Mouse (Mus musculus) adrenal gland, adult 18-20 months (tissue): Measurements from ENCODE around the gene Gm7324. TPM values are rescaled to one million over a fixed set of nuclear protein-coding genes. Genes with fewer than 3 reads are reported as not detected.
"Not testable (repeated sequence)": the region's sequence is repeated elsewhere in the genome, so short reads cannot be mapped to it uniquely, and the experiment has no call there.

Experiments
- DNase-seq, 2 experiments: peaks; one replicate each; pipeline ENCODE4 v3.0.0; 2021 to 2022; ENCODE audit warnings: low spot score in 2 of 2
- long read RNA-seq, 2 experiments: library from polyadenylated mRNA; stranded (forward); transcript quantifications; one replicate each; pipeline ENCODE4 v2.0.0; 2021
- total RNA-seq, 2 experiments: library from RNA; stranded (reverse); gene quantifications; 1 replicate in 1 of 2; 2 replicates in 1 of 2; pipeline ENCODE4 v1.2.3; 2021

The Gm7324 gene
- total RNA-seq: 1 to 10 TPM; 1.3 to 1.5 TPM
- long read RNA-seq, experiment 1: 0 reads
- long read RNA-seq, experiment 2: 0 reads

- DNase-seq: not testable (repeated sequence)
Measured at GRCm38 (mm10) chr14:43697621-43698020, at the start of gene Gm7324. Gene Gm7324 (plus strand): TSS chr14:43697828.

- DNase-seq: not testable (repeated sequence)
Measured at GRCm38 (mm10) chr14:43677099-43677498, 20.5 kb upstream of the Gm7324 start, which contains the start of gene Gm8165. Gene Gm8165 (minus strand): TSS chr14:43677199.

DNA sequence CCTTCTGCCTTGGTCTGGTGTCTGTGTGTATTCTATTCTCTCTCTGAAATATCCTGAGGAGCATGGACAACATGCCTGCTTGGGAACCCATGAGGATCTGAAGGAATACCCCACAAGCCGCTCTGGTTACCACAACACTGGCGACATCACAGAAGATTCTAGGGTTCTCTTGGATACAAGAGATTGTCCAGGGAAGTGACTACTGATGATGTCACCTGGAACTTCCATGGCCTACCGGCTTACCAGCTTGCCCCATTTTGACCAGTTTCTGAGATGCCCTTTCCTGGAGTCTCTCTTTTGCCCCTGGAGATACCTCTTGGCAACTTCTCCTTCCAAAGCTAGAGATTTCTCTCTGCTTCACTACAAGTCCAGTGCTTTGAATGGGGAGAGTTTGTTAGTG is 29.8 kb downstream of the Gm7324 start, which contains the start of gene Gm16506:
Gene Gm16506, minus strand, starts transcription at position 101 of the 400 bp plus-strand sequence.
- not testable (repeated sequence) for DNase-seq

DNA sequence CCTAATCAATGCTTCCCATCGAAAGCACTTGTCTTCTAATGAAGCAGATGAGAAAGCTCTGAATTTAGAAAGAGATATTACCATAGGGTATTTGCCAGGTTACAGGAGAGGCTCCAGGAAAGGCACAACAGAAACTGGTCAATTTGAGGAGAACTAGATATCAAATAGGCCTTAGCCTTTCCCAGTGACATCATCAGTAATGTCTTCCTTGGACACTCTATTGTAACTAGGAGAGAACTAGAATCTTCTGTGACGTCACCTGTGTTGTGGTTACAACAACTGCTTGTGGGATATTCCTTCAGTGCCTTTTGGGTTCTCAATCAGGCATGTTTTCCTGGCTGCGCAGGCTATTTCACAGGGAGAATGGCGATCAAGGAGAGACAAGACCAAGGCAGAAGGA is 49.9 kb downstream of the Gm7324 start, which contains the start of gene Gm6526:
Gene Gm6526, plus strand, starts transcription at position 301 of the 400 bp plus-strand sequence.
- not testable (repeated sequence) for DNase-seq

Other genes with a start within 250 kb of the Gm7324 start
- gene Gm5799, start 154.3 kb upstream of the Gm7324 start, total RNA-seq: under 1 TPM in 1 of 2 experiments, not detected in 1; 0.38 TPM
- gene Gm17654, start 118.7 kb upstream of the Gm7324 start, total RNA-seq: not detected
- not detected for gene Gm10375, start 89.8 kb upstream of the Gm7324 start, total RNA-seq
- not detected for gene Gm8165, start 20.6 kb upstream of the Gm7324 start, total RNA-seq
- not detected for gene Gm16506, start 29.7 kb downstream of the Gm7324 start, total RNA-seq
- gene Gm6526, start 50.0 kb downstream of the Gm7324 start, total RNA-seq: not detected
- not detected for gene Gm8180, start 86.9 kb downstream of the Gm7324 start, total RNA-seq
- gene Ear1, start 177.7 kb downstream of the Gm7324 start, total RNA-seq: not detected
- not detected for gene Ear10, start 225.7 kb downstream of the Gm7324 start, total RNA-seq
- gene Gm8113, start 227.6 kb downstream of the Gm7324 start, total RNA-seq: 1 to 10 TPM in 1 of 2 experiments, under 1 TPM in 1; 0.48 to 2.1 TPM